Mouse (Mus musculus): Measurements from ENCODE around the gene Fam129b. TPM values are rescaled to one million over a fixed set of nuclear protein-coding genes. Genes with fewer than 3 reads are reported as not detected.

Fam129b gene
- polyA plus RNA-seq, 1 experiment from 2014 or later, result 11.9 TPM

DNA sequence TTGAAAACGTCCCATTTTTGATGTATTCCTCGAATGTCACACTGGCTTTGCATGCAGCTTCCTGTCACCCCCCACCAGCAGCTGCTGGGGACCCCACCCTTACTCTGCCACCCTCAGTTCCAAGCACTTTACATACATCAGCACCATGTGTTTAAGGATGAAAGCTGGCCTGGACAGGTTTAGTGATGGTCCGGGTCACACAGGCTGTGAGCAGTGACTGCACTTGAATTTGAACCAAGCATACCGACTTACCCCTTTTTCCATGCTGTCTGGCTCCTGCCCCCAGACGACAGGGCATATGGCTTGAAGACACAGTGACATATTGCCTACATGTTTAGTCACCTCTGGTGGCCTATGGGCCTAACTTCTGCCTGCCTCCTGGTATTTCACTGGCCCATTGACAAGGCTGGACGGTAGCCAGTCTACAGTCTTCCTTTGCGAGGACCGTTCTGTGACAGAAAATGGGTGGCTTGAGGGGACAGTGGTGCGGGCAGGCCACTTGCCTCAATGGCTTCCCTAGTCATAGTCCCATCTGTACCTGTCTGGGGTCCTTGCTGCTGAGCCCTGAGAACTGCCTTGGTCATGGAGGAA, 92.2 kb downstream of the Fam129b start:
- whole genome bisulfite sequencing (ENCODE audit: insufficient replicate concordance), result 77% methylated on average over 9 of the region's 9 CpGs
- Histone ChIP-seq H3K4me3 (ENCODE audit: low read depth, low read length) (no peak overlapping the region), H3K36me3 (ENCODE audit: control insufficient read depth, insufficient read depth) (peaks cover 11% of the 10 kb centered on the region), H3K9me3 (replicated peaks; ENCODE audit: control insufficient read depth, low read length) (no peaks in the 10 kb centered on the region), H3K27me3 (ENCODE audit: control insufficient read depth, insufficient read depth, low read depth, low read length) (no peaks in the 10 kb centered on the region), H3K4me1 (ENCODE audit: control insufficient read depth, low read depth, low read length) (peaks cover 39% of the 10 kb centered on the region), H3K27ac (ENCODE audit: low read length) (no peak overlapping the region), H3K9ac (ENCODE audit: low read depth, low read length) (no peak overlapping the region), H3K4me2 (ENCODE audit: low read depth, low read length) (0 out of 2 replicates have a peak overlapping the region, but pooled peaks have one; percentile 94)
- no peak for ATAC-seq (ENCODE audit: low read depth)

DNA sequence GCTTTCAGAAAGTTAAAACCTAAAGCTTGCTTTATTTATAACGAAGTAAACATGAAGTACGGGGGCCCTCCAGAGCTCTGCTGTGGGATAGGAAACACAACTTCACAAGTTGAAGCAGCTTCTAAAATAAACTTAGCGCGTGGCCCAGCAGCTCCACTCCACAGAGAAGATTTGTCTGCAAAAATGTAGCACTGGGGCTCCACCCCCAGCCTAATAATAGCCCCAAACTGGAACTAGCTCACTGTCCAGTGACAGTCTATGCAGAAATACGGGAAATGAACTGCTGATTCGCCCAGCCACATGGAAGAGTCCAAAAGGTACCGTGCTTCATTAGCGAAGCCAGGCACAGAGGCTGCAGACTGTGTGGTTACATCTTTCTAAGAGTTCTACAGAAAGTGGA, 93.4 kb downstream of the Fam129b start:
- H3K9ac ChIP-seq (ENCODE audit: low read depth, low read length), result no peak overlapping the region
- H3K27me3 ChIP-seq (ENCODE audit: control insufficient read depth, insufficient read depth, low read depth, low read length), result no peaks in the 10 kb centered on the region
- H3K27ac ChIP-seq (ENCODE audit: low read length), result no peak overlapping the region
- ATAC-seq (ENCODE audit: low read depth), result no peak
- no peak overlapping the region for H3K4me2 ChIP-seq (ENCODE audit: low read depth, low read length)
- H3K36me3 ChIP-seq (ENCODE audit: control insufficient read depth, insufficient read depth), result peaks cover 4% of the 10 kb centered on the region
- peaks cover 29% of the 10 kb centered on the region for H3K4me1 ChIP-seq (ENCODE audit: control insufficient read depth, low read depth, low read length)
- no peaks in the 10 kb centered on the region for H3K9me3 ChIP-seq (replicated peaks; ENCODE audit: control insufficient read depth, low read length)
- H3K4me3 ChIP-seq (ENCODE audit: low read depth, low read length), result no peak overlapping the region
- 61% methylated on average over 8 of the region's 8 CpGs for WGBS (ENCODE audit: insufficient replicate concordance)

DNA sequence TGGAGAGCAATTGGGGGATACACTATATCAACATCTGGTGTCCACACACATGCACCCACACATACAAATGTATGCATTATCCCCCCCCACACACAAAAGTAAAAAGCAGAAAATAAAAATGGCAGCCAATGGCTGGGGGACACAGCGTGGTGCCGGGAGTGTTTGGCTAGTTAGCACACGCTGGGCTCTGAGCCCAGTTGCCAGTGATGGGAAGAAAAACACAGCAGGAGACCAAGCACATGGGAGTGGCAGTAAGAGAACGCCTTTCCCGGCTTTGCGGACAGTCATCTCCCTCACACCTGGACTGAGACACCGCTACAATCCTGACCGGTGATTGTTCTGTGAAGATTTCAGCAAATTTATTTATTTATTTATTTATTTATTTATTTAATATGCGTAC, 95.3 kb downstream of the Fam129b start:
- no peak for ATAC-seq (ENCODE audit: low read depth)
- no peaks in the 10 kb centered on the region for H3K27me3 ChIP-seq (ENCODE audit: control insufficient read depth, insufficient read depth, low read depth, low read length)
- 76% methylated on average over 9 of the region's 9 CpGs for WGBS (ENCODE audit: insufficient replicate concordance)

DNA sequence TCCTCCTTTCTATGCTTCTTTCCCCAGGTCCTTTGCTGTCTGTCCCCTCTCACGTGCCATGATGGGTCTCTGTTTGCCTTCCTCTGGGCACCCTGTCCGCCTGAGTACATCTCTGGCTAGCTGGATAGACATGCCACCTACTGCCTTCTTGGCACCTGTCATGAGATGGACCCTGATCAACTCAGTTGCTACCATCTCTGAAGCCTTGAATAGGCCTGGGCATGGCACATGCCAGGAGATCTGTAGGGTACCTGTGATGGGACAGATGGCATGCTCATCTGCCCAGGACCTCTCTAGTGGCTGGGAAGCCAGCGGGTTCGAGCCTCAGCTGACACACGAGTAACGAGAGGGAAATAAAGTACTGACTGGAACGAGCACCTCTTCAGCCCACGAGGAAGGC, 98.3 kb downstream of the Fam129b start:
- 73% methylated on average over 8 of the region's 8 CpGs for WGBS (ENCODE audit: insufficient replicate concordance)
- no peaks in the 10 kb centered on the region for H3K27me3 ChIP-seq (ENCODE audit: control insufficient read depth, insufficient read depth, low read depth, low read length)
- no peak overlapping the region for H3K27ac ChIP-seq (ENCODE audit: low read length)
- H3K4me1 ChIP-seq (ENCODE audit: control insufficient read depth, low read depth, low read length), result peaks cover 12% of the 10 kb centered on the region
- no peak overlapping the region for H3K4me2 ChIP-seq (ENCODE audit: low read depth, low read length)
- H3K9ac ChIP-seq (ENCODE audit: low read depth, low read length), result no peak overlapping the region
- no peaks in the 10 kb centered on the region for H3K9me3 ChIP-seq (replicated peaks; ENCODE audit: control insufficient read depth, low read length)
- no peak for ATAC-seq (ENCODE audit: low read depth)
- H3K36me3 ChIP-seq (ENCODE audit: control insufficient read depth, insufficient read depth), result no peaks in the 10 kb centered on the region
- no peak overlapping the region for H3K4me3 ChIP-seq (ENCODE audit: low read depth, low read length)

More for the DNA sequence above, 95.3 kb downstream of the Fam129b start:
- Histone ChIP-seq H3K4me1 (ENCODE audit: control insufficient read depth, low read depth, low read length) (peaks cover 12% of the 10 kb centered on the region), H3K27ac (ENCODE audit: low read length) (no peak overlapping the region), H3K36me3 (ENCODE audit: control insufficient read depth, insufficient read depth) (no peaks in the 10 kb centered on the region), H3K9ac (ENCODE audit: low read depth, low read length) (no peak overlapping the region), H3K4me3 (ENCODE audit: low read depth, low read length) (no peak overlapping the region), H3K9me3 (replicated peaks; ENCODE audit: control insufficient read depth, low read length) (no peaks in the 10 kb centered on the region), H3K4me2 (ENCODE audit: low read depth, low read length) (no peak overlapping the region)

Other genes starting within 250 kb of the Fam129b start
- gene Eng, start 229.5 kb upstream of the Fam129b start, polyA plus RNA-seq (2015; fragmentation: Nextera tagmentation; extraction: Ambion mirVana), result 25.9 and 29.3 TPM in 2 replicates
- gene Fpgs, start 172.0 kb upstream of the Fam129b start, polyA plus RNA-seq (2015; fragmentation: Nextera tagmentation; extraction: Ambion mirVana), result 49.7 and 56.2 TPM in 2 replicates
- 40.2 and 43.8 TPM in 2 replicates for gene Cdk9, start 163.0 kb upstream of the Fam129b start, polyA plus RNA-seq (2015; fragmentation: Nextera tagmentation; extraction: Ambion mirVana)
- 7.1 and 8.6 TPM in 2 replicates for gene Sh2d3c, start 155.1 kb upstream of the Fam129b start, polyA plus RNA-seq (2015; fragmentation: Nextera tagmentation; extraction: Ambion mirVana)
- not detected in 2 replicates for gene 6330409D20Rik, start 135.1 kb upstream of the Fam129b start, polyA plus RNA-seq (2015; fragmentation: Nextera tagmentation; extraction: Ambion mirVana)
- 25.7 and 26.1 TPM in 2 replicates for gene Tor2a, start 118.9 kb upstream of the Fam129b start, polyA plus RNA-seq (2015; fragmentation: Nextera tagmentation; extraction: Ambion mirVana)
- gene Ttc16, start 100.5 kb upstream of the Fam129b start, polyA plus RNA-seq (2015; fragmentation: Nextera tagmentation; extraction: Ambion mirVana), result 0.07 and 0.11 TPM in 2 replicates
- 1.2 TPM in 2 replicates for gene Ptrh1, start 100.3 kb upstream of the Fam129b start, polyA plus RNA-seq (2015; fragmentation: Nextera tagmentation; extraction: Ambion mirVana)
- 0.05 TPM in 1 of 2 replicates, not detected in the other for gene Cfap157, start 91.7 kb upstream of the Fam129b start, polyA plus RNA-seq (2015; fragmentation: Nextera tagmentation; extraction: Ambion mirVana)
- gene Stxbp1, start 28.9 kb upstream of the Fam129b start, polyA plus RNA-seq (2015; fragmentation: Nextera tagmentation; extraction: Ambion mirVana), result 2.6 and 2.9 TPM in 2 replicates
- 74.4 and 77.2 TPM in 2 replicates for gene Rpl12, start 85.4 kb downstream of the Fam129b start, polyA plus RNA-seq (2015; fragmentation: Nextera tagmentation; extraction: Ambion mirVana)
- gene Lrsam1, start 85.5 kb downstream of the Fam129b start, polyA plus RNA-seq (2015; fragmentation: Nextera tagmentation; extraction: Ambion mirVana), result 1.9 and 2.2 TPM in 2 replicates
- gene Slc2a8, start 106.0 kb downstream of the Fam129b start, polyA plus RNA-seq (2015; fragmentation: Nextera tagmentation; extraction: Ambion mirVana), result 7.8 and 8.8 TPM in 2 replicates

Measured in liver, embryonic 16.5 days (tissue).